Mouse (Mus musculus): ENCODE results near the gene Gm28308. TPM values are rescaled to one million over a fixed set of nuclear protein-coding genes. Genes with fewer than 3 reads are reported as not detected.

Gene Gm28308
- total and polyA plus RNA-seq, 3 experiments = not detected

- no peak overlapping the region for H3K9ac ChIP-seq (ENCODE audit: control insufficient read depth, low read depth, low read length, poor library complexity, severe bottlenecking)
- H3K36me3 ChIP-seq (ENCODE audit: control insufficient read depth in 1 of 2, insufficient read depth in 2 of 2, low read length in 2 of 2) = no peaks in the 10 kb centered on the region
- H3K79me2 ChIP-seq (ENCODE audit: control insufficient read depth, insufficient read depth, low read length, poor library complexity) = no peaks in the 10 kb centered on the region
- no peak overlapping the region for H3K27ac ChIP-seq (ENCODE audit: control insufficient read depth, low read depth, low read length)
- no peaks in the 10 kb centered on the region for H3K4me1 ChIP-seq (ENCODE audit: control insufficient read depth in 1 of 2, insufficient read depth in 2 of 2, low read length in 2 of 2)
- H3K27me3 ChIP-seq (ENCODE audit: control insufficient read depth in 1 of 2, insufficient read depth in 2 of 2, low read length in 2 of 2) = no peaks in the 10 kb centered on the region
- H3K4me3 ChIP-seq (ENCODE audit: control insufficient read depth in 1 of 2, insufficient read depth in 1 of 2, low read depth in 2 of 2, low read length in 2 of 2) = no peak overlapping the region
- no peak for TF ChIP-seq CHD2 (IDR thresholded peaks at IDR 0.05; ENCODE audit: low read length)
- TF ChIP-seq NELFE (IDR thresholded peaks at IDR 0.05; ENCODE audit: low read depth, low read length) = no peak
- no peak for TF ChIP-seq CHD1 (IDR thresholded peaks at IDR 0.05; ENCODE audit: low read depth, low read length)
- TF ChIP-seq ETS1 (IDR thresholded peaks at IDR 0.05; ENCODE audit: low read depth, low read length) = no peak
- TF ChIP-seq ELF1 (IDR thresholded peaks at IDR 0.05; ENCODE audit: low read depth, low read length) = no peak
- no peak for TF ChIP-seq SIN3A (IDR thresholded peaks at IDR 0.05; ENCODE audit: low read length)
- no peak for TF ChIP-seq ZNF384 (IDR thresholded peaks at IDR 0.05; ENCODE audit: low read depth, low read length)
- TF ChIP-seq EP300 (IDR thresholded peaks at IDR 0.05; ENCODE audit: low read depth in 1 of 2, low read length in 2 of 2) = no peak
- DNase-seq (ENCODE audit: low read depth, low spot score) = no peak
- H3K9me3 ChIP-seq (replicated peaks; ENCODE audit: insufficient read depth, low read length) = no peaks in the 10 kb centered on the region
These were observed 4.3 kb upstream of the Gm28308 start for GRCm38 (mm10) chr6:52217459-52217768.

- no peak for DNase-seq (ENCODE audit: low read depth, low spot score)
- Histone ChIP-seq H3K27ac (ENCODE audit: control insufficient read depth, low read depth, low read length) (no peak overlapping the region), H3K9ac (ENCODE audit: control insufficient read depth, low read depth, low read length, poor library complexity, severe bottlenecking) (no peak overlapping the region), H3K27me3 (ENCODE audit: control insufficient read depth in 1 of 2, insufficient read depth in 2 of 2, low read length in 2 of 2) (no peaks in the 10 kb centered on the region), H3K4me1 (ENCODE audit: control insufficient read depth in 1 of 2, insufficient read depth in 2 of 2, low read length in 2 of 2) (no peaks in the 10 kb centered on the region), H3K79me2 (ENCODE audit: control insufficient read depth, insufficient read depth, low read length, poor library complexity) (no peaks in the 10 kb centered on the region), H3K4me3 (ENCODE audit: control insufficient read depth in 1 of 2, insufficient read depth in 1 of 2, low read depth in 2 of 2, low read length in 2 of 2) (no peak overlapping the region), H3K9me3 (replicated peaks; ENCODE audit: insufficient read depth, low read length) (no peaks in the 10 kb centered on the region), H3K36me3 (ENCODE audit: control insufficient read depth in 1 of 2, insufficient read depth in 2 of 2, low read length in 2 of 2) (no peaks in the 10 kb centered on the region)
- TF ChIP-seq TAL1 (IDR thresholded peaks at IDR 0.05; ENCODE audit: low read length) (no peak), POLR2AphosphoS2 (IDR thresholded peaks at IDR 0.05; ENCODE audit: low read length) (no peak), SMC3 (IDR thresholded peaks at IDR 0.05; ENCODE audit: low read depth, low read length) (no peak), ETS1 (IDR thresholded peaks at IDR 0.05; ENCODE audit: low read depth, low read length) (no peak), GATA1 (IDR thresholded peaks at IDR 0.05; ENCODE audit: low read depth, low read length) (no peak), KAT2A (conservative IDR thresholded peaks at IDR 0.05; ENCODE audit: low read depth, low read length) (no peak), ZNF384 (IDR thresholded peaks at IDR 0.05; ENCODE audit: low read depth, low read length) (no peak), MYC (IDR thresholded peaks at IDR 0.05; ENCODE audit: low read depth, low read length) (no peak), ELF1 (IDR thresholded peaks at IDR 0.05; ENCODE audit: low read depth, low read length) (no peak), GABPA (IDR thresholded peaks at IDR 0.05; ENCODE audit: low read depth, low read length) (no peak), CHD2 (IDR thresholded peaks at IDR 0.05; ENCODE audit: low read length) (no peak), TCF12 (IDR thresholded peaks at IDR 0.05; ENCODE audit: low read depth, low read length) (no peak), SIN3A (IDR thresholded peaks at IDR 0.05; ENCODE audit: low read length) (no peak), USF1 (IDR thresholded peaks at IDR 0.05; ENCODE audit: low read depth, low read length) (no peak), RAD21 (IDR thresholded peaks at IDR 0.05; ENCODE audit: low read depth, low read length) (no peak), ZC3H11A (IDR thresholded peaks at IDR 0.05; ENCODE audit: low read depth, low read length) (no peak), JUND (IDR thresholded peaks at IDR 0.05; ENCODE audit: low read depth, low read length) (no peak), EP300 (IDR thresholded peaks at IDR 0.05; ENCODE audit: low read depth in 1 of 2, low read length in 2 of 2) (no peak)
These were observed 3.7 kb upstream of the Gm28308 start for GRCm38 (mm10) chr6:52216691-52217458.
